Mouse (Mus musculus) olfactory bulb, adult 2 months (tissue): ENCODE measurements at regions not wholly inside any gene's neighbourhood (a gene's known extent, or its start where the extent isn't known, plus 50 kb on each side); places are given as distances from the start of the nearest gene placed in this dataset.

Experiments used
- CTCF ChIP-seq: fragments of 200-500 bp; IDR thresholded peaks from 2 replicates; pipeline ENCODE4 v1.5.1; 2012; ENCODE audit warnings: low read depth, mild to moderate bottlenecking, low read length, moderate library complexity; ENCODE audit not compliant: insufficient read depth
- POLR2A ChIP-seq: fragments of 200-500 bp; IDR thresholded peaks from 2 replicates; pipeline ENCODE4 v1.6.1; 2012; ENCODE audit warnings: mild to moderate bottlenecking, low read depth, low read length, moderate library complexity; ENCODE audit not compliant: insufficient read depth

DNA sequence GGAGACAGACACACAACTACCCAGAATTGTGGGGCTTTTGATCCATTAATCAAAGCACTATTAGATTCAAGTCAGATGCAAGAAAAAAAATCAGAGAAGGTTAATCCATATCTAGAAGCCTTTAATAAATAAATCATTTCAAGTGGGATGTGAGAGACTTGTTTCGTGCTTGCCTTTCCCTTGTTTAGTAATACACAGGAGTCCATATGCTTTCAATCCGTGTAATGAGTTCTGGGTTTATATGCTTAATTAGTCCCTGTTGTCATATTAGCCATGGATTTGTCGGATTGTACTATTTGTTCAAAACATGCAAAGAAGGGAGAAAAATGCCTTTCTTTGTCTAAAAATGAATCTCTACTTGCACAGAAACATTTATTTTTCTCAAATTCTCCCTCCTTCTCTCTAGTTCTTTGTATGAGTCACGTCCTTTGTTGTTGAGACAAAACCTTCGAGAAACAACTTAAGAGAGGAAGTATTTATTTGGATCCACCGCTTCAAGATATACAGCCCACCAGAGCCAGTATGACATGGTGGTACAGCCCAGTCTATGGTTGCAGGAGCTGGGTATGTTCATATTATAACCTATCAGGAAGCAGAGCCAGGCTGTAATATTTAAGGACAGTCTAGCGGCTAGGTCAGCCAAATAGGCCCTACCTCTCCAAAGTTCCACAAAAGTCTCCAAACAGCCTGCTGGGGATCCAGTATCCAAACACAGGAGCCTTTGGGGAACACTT lies 213.4 kb downstream of the Kcna4 start:
- no peak for TF ChIP-seq CTCF
- no peak for TF ChIP-seq POLR2A
